Mouse (Mus musculus) forebrain, embryonic 14.5 days (tissue): Measurements from ENCODE around the gene Rasgef1b. TPM values are rescaled to one million over a fixed set of nuclear protein-coding genes. Genes with fewer than 3 reads are reported as not detected.

ENCODE experiments used
- ATAC-seq: fragments of 200-750 bp; cut with Nextera tagmentation; 2 replicates; pipeline ENCODE4 v1.8.0; 2017; ENCODE audit warnings: mild to moderate bottlenecking, moderate library complexity
- DNase-seq: peaks from one replicate; pipeline ENCODE4 v3.0.0-alpha.2; 2015; ENCODE audit warnings: low spot score
- H3K27ac ChIP-seq: fragments of 300-500 bp; sonication (generic); 2 replicates; pipeline ENCODE4 v1.5.1; 2014; ENCODE audit warnings: low read depth, mild to moderate bottlenecking, control low read depth, low read length, moderate library complexity
- H3K27me3 ChIP-seq: fragments of 300-500 bp; sonication (generic); replicated peaks from 2 replicates; pipeline ENCODE4 v1.6.1; 2014; ENCODE audit warnings: low read length, control low read depth, mixed read lengths; ENCODE audit not compliant: control insufficient read depth, insufficient read depth
- H3K36me3 ChIP-seq: fragments of 300-500 bp; sonication (generic); 2 replicates; pipeline ENCODE4 v1.6.1; 2014; ENCODE audit warnings: low read length, control low read depth; ENCODE audit not compliant: control insufficient read depth, insufficient read depth
- H3K4me1 ChIP-seq: fragments of 300-500 bp; sonication (generic); 2 replicates; pipeline ENCODE4 v1.6.1; 2014; ENCODE audit warnings: antibody characterized with exemption, low read length, control low read depth; ENCODE audit not compliant: control insufficient read depth, insufficient read depth
- H3K4me2 ChIP-seq: fragments of 300-500 bp; sonication (generic); 2 replicates; pipeline ENCODE4 v1.6.1; 2014; ENCODE audit warnings: mild to moderate bottlenecking, control low read depth, low read length
- H3K4me3 ChIP-seq: fragments of 300-500 bp; sonication (generic); 2 replicates; pipeline ENCODE4 v1.5.1; 2014; ENCODE audit warnings: low read depth, low read length, control low read depth
- H3K9ac ChIP-seq: fragments of 300-500 bp; sonication (generic); 2 replicates; pipeline ENCODE4 v1.6.1; 2014; ENCODE audit warnings: mild to moderate bottlenecking, low read length, control low read depth, moderate library complexity
- H3K9me3 ChIP-seq: fragments of 300-500 bp; sonication (generic); replicated peaks from 2 replicates; pipeline ENCODE4 v1.6.1; 2016; ENCODE audit warnings: low read length, control low read depth, mixed read lengths; ENCODE audit not compliant: control insufficient read depth
- WGBS: fragments of 180-500 bp; shearing (Covaris S2); extraction: QIAGEN DNeasy Blood & Tissue Kit; methylation state at CpG from one replicate; pipeline ENCODE4 v1.1.7; 2014; 5-methylcytosine and 5-hydroxymethylcytosine counted together
- polyA plus RNA-seq: library from polyadenylated mRNA; unstranded; fragments of >200 nt; fragmentation: Nextera tagmentation; extraction: Ambion mirVana; gene quantifications from 2 replicates; pipeline ENCODE4 v1.2.1, GENCODE M21; 2014

Gene Rasgef1b
- polyA plus RNA-seq, 1 experiment from 2014 or later = 97.5 TPM

DNA sequence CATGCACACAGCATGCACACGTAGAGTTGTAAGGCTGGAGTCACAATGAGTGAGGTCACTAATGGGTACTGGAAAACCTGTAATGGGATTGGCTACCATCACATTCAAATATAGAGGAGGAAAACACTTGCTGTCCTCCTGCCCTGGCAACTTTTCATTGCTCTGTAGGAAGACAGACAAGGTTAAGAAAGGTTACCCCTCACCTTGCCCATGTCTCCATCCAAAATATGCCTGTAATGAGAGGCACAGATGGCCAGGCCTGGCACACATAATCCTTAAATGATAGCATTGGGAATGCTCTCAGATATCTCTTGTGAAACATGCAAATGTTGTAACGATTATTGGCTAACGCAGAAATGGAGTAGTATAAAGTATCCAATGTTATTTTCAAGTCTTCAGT lies 235.8 kb downstream of the Rasgef1b start:
- Histone ChIP-seq H3K27me3 (no peaks in the 10 kb centered on the region), H3K9me3 (no peaks in the 10 kb centered on the region), H3K27ac (no peak overlapping the region), H3K4me3 (no peak overlapping the region), H3K4me2 (no peak overlapping the region), H3K9ac (no peak overlapping the region), H3K36me3 (no peaks in the 10 kb centered on the region), H3K4me1 (peaks cover 11% of the 10 kb centered on the region)
- ATAC-seq (no peak), DNase-seq (no peak)
- WGBS = 67% methylated on average over 3 of the region's 3 CpGs

DNA sequence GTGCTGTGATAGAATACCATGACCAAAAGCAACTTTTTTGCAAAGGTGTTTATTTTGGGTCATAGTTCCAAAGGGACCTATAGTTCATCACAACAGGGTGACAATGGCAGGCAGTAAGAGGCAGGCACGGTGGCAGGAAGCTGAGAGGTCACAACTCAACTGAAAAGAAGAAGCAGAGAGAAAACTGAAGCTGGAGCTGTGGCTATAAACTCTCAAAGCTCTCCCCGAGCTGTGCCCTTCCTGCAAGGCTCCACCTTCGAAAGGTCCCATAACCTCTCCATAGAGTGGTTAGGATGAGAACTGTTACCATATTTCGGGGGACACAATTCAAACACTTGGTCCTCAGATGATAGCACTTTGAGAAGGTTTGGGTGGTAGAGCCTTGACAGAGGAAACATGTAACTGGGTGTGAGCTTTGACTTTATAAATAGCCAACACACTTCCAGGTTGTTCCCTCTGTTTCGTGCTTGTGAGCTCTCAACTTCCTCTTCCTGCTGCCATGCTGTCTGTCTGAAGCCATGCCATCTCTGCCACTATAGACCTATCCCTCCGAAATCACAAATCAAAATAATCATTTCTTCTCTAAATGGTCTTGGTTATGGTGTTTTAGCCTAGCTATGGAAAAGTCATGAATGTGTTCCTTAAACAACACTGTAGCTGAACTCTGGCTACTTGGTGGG lies 240.2 kb downstream of the Rasgef1b start:
- 0 out of 2 replicates have a peak, but pooled peaks cover 2% of the 10 kb centered on the region for H3K27me3 ChIP-seq
- no peaks in the 10 kb centered on the region for H3K9me3 ChIP-seq
- peaks cover 9% of the 10 kb centered on the region; the same call in 1 of the 2 replicates for H3K4me1 ChIP-seq
- no peak overlapping the region for H3K4me2 ChIP-seq
- no peak overlapping the region for H3K9ac ChIP-seq
- DNase-seq (no peak), ATAC-seq (no peak)
- H3K27ac ChIP-seq = no peak overlapping the region
- 92% methylated on average over 6 of the region's 6 CpGs for WGBS
- no peak overlapping the region for H3K4me3 ChIP-seq
- H3K36me3 ChIP-seq = no peaks in the 10 kb centered on the region

DNA sequence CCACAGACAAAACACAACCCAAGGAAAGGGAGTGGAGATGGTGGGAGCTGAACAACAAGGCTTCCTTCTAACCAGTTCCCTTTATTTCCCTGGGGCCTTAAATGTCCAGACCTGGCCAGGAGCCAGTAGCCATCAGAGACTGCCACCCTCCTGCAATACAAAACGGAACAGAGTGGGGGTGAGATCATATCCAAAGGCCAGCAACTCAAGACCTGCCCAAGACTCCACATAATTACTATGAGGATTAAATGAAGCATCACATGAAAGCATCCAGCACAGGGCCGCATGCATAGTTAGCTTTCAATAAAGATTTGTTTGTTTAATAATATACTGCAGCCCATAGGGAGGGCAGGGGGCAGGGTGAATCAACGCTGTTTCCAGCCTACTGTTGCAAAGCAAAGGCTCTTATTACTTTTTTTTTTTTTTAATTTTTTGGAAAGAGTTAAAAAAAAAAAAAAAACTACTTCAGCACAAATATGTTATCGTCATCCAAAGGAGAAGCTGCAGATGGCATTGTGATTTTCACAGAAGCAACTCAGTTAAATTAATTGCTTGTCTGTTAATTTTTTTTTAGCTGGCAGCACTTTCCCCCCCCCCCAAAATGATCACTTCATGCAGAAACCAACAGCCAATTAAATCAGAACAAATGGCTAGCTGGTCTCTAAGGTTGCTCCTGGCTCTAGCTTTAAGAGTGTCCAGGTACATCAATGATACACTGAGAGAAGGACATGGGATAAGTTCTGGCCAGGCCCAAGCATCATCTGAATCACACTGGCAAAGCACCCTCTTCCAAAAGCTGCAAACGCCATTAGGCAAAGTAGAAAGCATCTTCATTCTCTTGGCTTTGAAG lies 241.6 kb downstream of the Rasgef1b start:
- Histone ChIP-seq H3K9me3 (no peaks in the 10 kb centered on the region), H3K27me3 (0 out of 2 replicates have a peak, but pooled peaks cover 2% of the 10 kb centered on the region), H3K36me3 (no peaks in the 10 kb centered on the region), H3K4me2 (no peak overlapping the region), H3K4me1 (peaks cover 9% of the 10 kb centered on the region; the same call in 1 of the 2 replicates), H3K9ac (no peak overlapping the region), H3K27ac (0 out of 2 replicates have a peak overlapping the region, but pooled peaks have one; percentile 35), H3K4me3 (no peak overlapping the region)
- WGBS = 15% methylated on average over 5 of the region's 5 CpGs
- peak; percentile 87 for ATAC-seq
- peak; percentile 78 for DNase-seq

DNA sequence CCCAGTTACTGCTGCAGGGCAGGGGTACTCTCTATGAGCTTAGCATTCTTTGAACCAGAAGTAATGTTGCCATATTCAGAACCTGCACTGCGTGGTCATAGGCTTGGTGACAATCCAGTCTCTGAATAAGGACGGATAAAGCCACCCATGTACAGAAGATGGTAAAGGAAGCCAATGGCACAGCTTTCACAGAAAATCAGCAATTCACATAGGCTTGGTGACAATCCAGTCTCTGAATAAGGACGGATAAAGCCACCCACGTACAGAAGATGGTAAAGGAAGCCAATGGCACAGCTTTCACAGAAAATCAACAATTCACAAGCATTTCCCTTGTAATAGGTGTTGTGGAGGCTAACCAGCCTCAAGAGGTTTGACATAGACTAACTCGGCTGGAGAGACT lies 245.7 kb downstream of the Rasgef1b start:
- Histone ChIP-seq H3K27ac (no peak overlapping the region), H3K4me2 (no peak overlapping the region), H3K4me1 (peaks cover 38% of the 10 kb centered on the region), H3K27me3 (0 out of 2 replicates have a peak, but pooled peaks cover 2% of the 10 kb centered on the region), H3K36me3 (no peaks in the 10 kb centered on the region), H3K9ac (no peak overlapping the region), H3K9me3 (no peaks in the 10 kb centered on the region), H3K4me3 (no peak overlapping the region)
- ATAC-seq = no peak
- DNase-seq = no peak
- WGBS = 85% methylated on average over 5 of the region's 5 CpGs

DNA sequence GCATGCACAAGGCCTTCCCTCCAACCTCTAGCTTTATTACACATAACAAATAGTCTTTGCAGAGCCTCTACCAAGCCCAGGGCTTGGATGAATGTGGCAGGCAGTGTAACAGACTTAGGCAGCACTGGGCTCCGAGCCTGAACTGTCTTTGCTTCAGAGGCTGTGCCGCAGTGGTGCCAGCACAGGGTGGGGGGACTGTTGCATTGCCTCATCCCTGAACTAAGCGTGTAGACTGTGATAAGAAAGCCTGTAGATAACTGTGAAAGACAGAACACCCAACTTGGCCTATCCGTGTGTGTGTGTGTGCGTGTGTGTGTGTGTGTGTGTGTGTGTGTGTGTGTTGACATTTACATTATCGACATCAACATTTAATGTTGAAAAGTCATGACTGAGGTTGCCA lies 246.3 kb downstream of the Rasgef1b start:
- Histone ChIP-seq H3K4me2 (no peak overlapping the region), H3K9ac (no peak overlapping the region), H3K4me1 (peaks cover 40% of the 10 kb centered on the region), H3K36me3 (no peaks in the 10 kb centered on the region), H3K27me3 (0 out of 2 replicates have a peak, but pooled peaks cover 2% of the 10 kb centered on the region), H3K9me3 (no peaks in the 10 kb centered on the region), H3K4me3 (no peak overlapping the region), H3K27ac (no peak overlapping the region)
- DNase-seq = no peak
- no peak for ATAC-seq
- WGBS = 85% methylated on average over 6 of the region's 6 CpGs

DNA sequence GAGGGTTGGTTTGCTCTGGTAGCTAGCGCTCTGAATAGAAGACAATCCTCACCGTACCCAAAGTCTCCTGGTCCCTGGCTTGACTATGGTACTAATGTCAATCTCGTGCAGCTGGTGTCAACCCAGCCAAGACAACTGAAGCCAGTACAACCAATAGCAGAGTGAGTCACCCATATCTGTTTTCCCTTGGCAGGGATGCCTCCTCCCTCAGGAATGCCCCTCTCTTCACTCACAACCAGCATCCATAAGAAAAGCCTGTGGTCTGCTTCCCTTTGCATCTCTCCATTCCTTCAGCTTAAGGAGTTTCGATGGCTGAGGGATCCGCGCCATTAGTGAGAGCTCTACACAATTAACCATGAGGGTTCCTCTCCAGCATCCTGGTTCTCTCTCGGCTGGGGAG lies 246.8 kb downstream of the Rasgef1b start:
- H3K4me2 ChIP-seq = no peak overlapping the region
- 92% methylated on average over 7 of the region's 7 CpGs for whole genome bisulfite sequencing
- DNase-seq (no peak), ATAC-seq (no peak)
- no peak overlapping the region for H3K9ac ChIP-seq
- no peaks in the 10 kb centered on the region for H3K9me3 ChIP-seq
- H3K4me3 ChIP-seq = no peak overlapping the region
- H3K4me1 ChIP-seq = peaks cover 37% of the 10 kb centered on the region
- no peak overlapping the region for H3K27ac ChIP-seq
- H3K27me3 ChIP-seq = 0 out of 2 replicates have a peak, but pooled peaks cover 2% of the 10 kb centered on the region
- no peaks in the 10 kb centered on the region for H3K36me3 ChIP-seq

DNA sequence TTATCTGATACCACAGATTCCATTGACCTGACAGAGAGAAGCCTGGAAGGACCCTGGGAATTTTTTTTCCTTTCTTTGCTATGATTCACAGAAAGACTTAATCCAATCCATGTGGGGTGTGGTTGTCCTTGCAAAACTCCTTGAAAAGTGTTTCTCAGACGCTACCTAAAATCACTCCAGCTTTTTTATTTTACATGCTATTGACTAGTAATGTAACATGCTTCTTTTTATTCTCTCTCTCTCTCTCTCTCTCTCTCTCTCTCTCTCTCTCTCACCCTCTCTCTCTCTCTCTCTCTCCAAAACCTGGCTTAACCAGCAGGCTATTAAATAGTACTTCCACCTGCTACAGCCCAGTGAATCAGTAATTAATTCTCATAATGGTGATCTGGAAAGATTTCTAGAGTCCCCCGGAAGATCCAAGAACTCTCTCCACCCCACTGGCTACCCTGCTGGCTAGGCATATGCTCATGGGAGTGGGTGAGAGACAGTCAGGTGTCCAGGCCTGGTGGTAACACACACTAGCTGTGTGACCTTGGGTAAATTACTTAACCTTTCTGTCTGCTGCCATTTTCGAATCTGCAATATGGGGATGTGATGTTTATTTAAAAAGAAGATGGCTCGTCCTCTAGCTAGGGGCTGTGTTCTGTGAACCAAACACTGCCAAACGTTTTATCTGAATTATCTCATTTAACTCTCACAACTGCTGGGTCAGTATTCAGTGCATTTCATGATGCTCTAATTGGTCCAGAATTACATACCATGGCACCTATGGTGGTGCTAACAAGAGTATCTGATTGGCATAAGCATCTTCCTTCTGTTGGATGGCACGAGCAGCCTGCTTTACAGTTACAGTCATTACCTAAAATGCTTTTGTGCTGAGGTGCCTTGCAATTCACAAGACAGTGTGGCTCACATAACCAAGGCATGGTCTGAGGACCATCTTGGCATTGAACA lies 248.5 kb downstream of the Rasgef1b start:
- Histone ChIP-seq H3K4me1 (peaks cover 32% of the 10 kb centered on the region), H3K36me3 (no peaks in the 10 kb centered on the region), H3K9ac (0 out of 2 replicates have a peak overlapping the region, but pooled peaks have one; percentile 42), H3K4me3 (no peak overlapping the region), H3K9me3 (no peaks in the 10 kb centered on the region), H3K27me3 (0 out of 2 replicates have a peak, but pooled peaks cover 2% of the 10 kb centered on the region), H3K27ac (peak overlapping the region; percentile 86), H3K4me2 (peak overlapping the region; percentile 18; the same call in 1 of the 2 replicates)
- peak; percentile 18; the same call in 1 of the 2 replicates for ATAC-seq
- 42% methylated on average over 6 of the region's 6 CpGs for WGBS
- DNase-seq = peak; percentile 71
